Mouse (Mus musculus): Measurements from ENCODE around the gene Peak1.

GRCm38 (mm10) chr9:56339426-56340195 lies 78.3 kb downstream of the Peak1 start:
- TF ChIP-seq CTCF (IDR thresholded peaks at IDR 0.05; ENCODE audit: borderline replicate concordance, insufficient read depth, low read length) (no peak), POLR2A (IDR thresholded peaks at IDR 0.05; ENCODE audit: low read depth, low read length) (no peak)

All from embryonic fibroblast, embryonic 13.5 days (primary cell).